Mouse (Mus musculus) right cerebral cortex, postnatal 10 days (tissue): ENCODE measurements around the gene Etfbkmt.
"Not testable (repeated sequence)": the region's sequence is repeated elsewhere in the genome, so short reads cannot be mapped to it uniquely, and the experiment has no call there.

Experiments
- DNase-seq, 2 experiments: peaks; one replicate each; pipeline ENCODE4 v3.0.0; 2021; ENCODE audit warnings: low spot score in 2 of 2

Gene Etfbkmt

GRCm38 (mm10) chr6:149139471-149139870, at the start of gene Etfbkmt:
Gene Etfbkmt, plus strand, starts transcription at chr6:149139849.
- no peak for DNase-seq

DNA sequence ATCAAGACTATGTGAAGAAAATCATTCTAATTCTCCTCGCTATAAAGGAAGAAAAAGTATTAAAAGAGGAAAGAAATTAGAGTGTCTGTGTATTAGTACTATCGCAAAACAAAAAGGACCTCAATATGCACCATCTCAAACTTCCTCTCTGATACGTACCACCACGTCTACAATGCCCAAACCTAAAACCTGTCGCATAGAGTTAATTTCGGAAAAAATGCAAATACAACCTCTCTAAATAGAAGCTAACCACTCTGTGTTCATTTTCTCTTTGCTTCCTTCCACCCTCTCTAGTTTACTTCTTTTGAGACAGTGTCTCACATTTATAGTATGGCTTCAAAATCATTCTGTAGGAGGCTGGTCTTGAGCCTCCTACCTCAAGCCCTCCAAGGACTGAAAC, 47.2 kb upstream of the Etfbkmt start:
- DNase-seq = no peak

- DNase-seq = no peak
Measured at GRCm38 (mm10) chr6:149093465-149093864, 46.2 kb upstream of the Etfbkmt start.

DNA sequence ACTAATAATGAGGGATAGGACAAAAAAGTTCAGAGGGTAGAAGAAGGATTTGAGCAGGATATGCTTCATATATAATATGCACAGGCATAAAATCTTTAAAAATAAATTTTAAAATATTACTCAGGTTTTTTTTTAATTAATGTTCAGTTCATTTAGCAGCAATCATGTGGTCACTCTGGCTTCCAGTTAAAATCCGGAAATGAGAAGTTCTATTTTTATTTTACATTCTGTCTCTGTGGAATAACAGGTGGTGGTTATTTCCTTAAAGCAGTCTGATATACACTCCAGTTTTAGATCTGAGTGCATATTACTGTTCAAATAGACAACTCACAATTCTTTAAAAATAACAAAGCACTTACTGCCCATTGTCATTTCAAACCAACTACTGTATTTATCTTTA, 45.1 kb upstream of the Etfbkmt start:
- DNase-seq = no peak

DNA sequence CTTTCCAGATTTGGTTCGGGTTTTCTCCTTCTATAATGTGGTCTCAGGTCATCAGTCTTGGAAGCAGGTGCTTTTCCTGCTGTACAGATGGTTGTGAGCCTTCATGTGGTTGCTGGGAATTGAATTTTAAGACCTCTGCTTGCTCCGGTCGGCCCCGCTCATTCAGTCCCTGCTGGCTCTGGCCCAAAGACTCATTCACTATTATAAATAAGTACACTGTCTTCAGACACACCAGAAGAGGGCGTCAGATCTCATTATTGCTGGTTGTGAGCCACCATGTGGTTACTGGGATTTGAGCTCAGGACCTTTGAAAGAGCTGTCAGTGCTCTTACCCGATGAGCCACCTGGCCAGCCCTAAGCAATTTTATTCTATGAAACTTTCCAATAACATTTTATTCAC, 44.3 kb upstream of the Etfbkmt start:
- DNase-seq = no peak

DNA sequence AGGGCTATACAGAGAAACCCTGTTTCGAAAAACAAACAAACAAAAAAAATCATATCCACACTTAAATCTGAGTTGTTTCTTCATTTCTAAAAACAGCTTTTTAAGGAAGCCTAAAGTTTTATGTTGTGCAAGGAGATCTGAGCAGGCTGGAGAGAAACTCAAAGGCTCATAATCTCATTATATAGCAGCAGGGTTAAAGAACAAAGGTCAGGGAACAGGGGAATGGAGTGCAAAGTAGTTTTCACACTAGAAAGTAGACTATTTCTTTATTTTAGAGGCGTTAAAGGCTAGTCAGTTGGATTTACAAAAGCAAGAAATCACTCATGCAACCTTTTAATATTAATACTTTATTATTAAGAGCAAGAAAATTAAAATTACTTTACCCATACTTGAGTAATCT, 43.4 kb upstream of the Etfbkmt start:
- no peak for DNase-seq

GRCm38 (mm10) chr6:149097276-149097675, 42.4 kb upstream of the Etfbkmt start:
- DNase-seq = no peak

GRCm38 (mm10) chr6:149098993-149099392, 40.7 kb upstream of the Etfbkmt start:
- no peak for DNase-seq

GRCm38 (mm10) chr6:149100174-149101075, 39.2 kb upstream of the Etfbkmt start:
- peak; percentile 81 for DNase-seq

GRCm38 (mm10) chr6:149101076-149101942, 38.3 kb upstream of the Etfbkmt start, which contains the start of gene Dennd5b:
Gene Dennd5b, minus strand, starts transcription at chr6:149101680.
- peak; percentile 89 to 92 for DNase-seq

DNA sequence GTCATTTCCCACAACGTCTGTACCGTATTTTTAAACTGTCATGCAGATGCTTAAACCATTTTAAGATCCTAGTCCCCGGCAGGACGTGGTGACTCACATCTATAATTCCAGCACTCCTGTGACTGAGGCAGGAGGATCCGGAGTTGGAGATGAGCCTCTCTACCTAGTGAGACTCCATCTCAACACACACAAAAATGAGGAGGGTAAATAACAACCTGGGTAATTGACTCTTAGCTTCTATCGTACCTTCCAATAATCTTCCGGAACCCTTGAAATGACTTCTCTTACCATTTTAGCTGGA, 37.8 kb upstream of the Etfbkmt start:
- no peak for DNase-seq

DNA sequence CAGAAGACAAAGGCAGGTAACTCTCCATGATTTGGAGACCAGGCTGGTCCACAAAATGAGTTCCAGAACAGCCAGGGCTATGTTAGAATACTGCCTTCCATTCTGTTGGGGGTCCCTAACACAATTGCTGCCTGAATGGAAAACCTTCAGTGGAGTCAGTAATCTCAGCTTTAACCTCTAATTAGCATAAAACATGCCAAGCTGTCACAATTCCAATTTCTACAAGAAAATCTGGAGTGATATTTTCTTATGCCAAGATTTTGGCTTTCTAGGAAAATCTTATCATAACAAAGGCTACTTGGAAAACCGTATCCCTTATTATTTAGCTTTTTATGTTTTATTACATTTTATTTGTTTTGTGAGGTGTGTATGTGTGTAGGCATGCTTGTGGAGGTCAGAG, 36.2 kb upstream of the Etfbkmt start:
- no peak for DNase-seq

- DNase-seq = no peak
Measured at GRCm38 (mm10) chr6:149107615-149108014, 32.0 kb upstream of the Etfbkmt start.

DNA sequence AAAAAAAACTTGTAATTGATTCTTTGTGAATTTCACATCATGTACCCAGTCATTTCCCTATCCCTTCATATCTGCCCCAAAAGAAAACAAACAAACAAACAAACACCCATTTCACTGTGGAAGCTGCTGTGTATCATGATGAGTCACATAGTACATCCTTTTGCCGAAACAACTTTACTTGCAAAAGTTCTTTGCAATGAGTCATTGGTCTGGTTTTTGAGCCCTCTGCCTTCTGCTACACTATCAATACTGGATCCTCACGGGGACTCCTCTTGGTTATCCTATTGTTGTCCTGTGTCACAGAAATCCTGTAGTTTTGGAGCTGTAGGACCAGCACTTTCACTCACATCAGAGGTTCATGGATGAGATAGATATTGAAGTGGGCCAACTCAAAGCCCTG, 30.7 kb upstream of the Etfbkmt start:
- DNase-seq = no peak

DNA sequence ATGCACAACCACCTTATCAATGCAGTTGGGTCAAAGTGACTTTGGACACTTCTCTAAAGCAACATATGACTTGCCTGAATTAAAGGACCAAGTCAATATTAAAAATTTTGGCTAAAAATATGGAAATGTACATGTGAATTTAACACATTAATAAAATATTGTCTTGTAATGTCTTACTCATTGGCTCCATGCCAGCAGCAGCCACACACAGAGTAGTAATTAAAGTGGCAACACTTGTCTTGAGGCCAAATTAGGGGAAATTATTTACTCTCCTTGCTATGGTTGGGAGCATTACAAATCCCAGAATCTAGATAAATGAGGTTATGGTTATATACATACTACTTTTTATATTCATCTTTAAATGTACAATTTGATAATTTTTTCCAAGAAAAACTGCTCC, 22.7 kb upstream of the Etfbkmt start:
- DNase-seq = no peak

- DNase-seq = no peak
Measured at GRCm38 (mm10) chr6:149118935-149119334, 20.7 kb upstream of the Etfbkmt start.

DNA sequence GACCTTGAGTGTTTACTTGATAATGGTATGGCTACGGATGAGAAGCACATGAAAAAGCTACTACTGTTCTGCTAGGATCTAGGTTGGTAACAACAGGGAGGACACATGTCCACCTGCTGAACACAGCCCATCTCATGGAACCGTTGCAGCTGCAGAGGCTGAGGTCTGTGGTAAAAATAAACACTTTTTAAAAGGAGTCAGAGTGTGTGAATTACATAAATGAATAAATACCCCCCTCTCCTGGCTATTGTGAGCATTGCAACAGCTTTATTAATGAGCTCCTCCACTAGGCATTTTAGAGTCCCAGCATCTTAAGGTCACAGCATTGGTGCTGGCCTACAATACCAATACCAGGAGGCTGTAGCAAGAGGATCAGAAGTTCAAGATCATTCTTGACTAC, 19.8 kb upstream of the Etfbkmt start:
- peak; percentile 54 to 61 for DNase-seq

DNA sequence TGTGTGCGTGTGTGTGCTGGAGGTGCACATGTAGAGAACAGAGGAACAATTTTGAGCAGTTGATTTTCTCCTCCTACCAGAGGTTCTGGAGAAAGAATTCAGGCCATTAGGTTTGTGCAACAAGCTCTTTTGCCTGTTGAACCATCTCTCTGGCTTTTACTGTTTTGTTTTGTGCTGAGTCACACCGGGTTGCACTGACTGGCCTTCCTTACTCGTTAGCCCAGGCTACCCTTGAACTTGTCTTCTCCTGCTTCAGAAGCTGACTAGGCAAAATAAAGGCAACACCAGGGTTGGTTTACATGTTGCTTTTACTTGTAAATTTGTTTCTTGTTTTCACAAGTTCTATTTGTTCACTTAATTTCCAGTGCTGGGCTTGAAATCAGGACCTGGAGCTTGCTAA, 16.6 kb upstream of the Etfbkmt start:
- no peak for DNase-seq

DNA sequence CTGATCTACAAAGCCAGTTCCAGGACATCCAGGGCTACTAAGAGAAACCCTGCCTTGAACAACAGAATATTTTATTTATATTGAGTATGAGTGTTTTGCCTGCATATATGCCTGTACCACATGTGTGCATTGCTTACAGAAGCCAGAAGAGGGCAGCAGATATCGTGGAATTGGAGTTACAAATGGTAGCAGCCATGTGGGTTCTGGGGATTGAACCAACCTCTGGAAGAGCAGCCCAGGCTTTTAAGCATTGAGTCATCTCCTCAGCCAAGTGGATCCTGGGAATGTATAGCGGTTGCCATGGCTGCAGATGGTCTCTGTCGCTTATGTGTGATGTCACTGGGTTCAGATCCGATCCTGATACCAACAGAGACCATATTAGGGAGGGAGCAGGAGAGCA, 13.0 kb upstream of the Etfbkmt start:
- peak in 1 of 2 experiments; percentile 30 for DNase-seq

DNA sequence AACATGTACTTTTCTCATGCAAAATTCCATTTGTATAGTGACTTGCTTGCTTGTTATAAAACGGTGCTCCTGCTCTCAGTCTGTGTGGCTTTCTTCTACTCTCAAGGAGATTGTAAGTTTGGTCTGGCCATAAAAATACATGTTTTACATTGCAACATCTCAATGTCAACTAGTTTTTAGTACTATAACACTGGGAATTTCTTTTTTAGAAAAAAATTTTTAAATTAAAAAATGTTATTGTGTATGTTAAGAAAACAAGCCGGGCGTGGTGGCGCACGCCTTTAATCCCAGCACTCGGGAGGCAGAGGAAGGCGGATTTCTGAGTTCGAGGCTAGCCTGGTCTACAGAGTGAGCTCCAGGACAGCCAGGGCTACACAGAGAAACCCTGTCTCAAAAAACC, 9.8 kb upstream of the Etfbkmt start, which contains the start of gene Gm10203:
TSS of gene Gm10203 (plus strand) at position 301 of the 400 bp plus-strand sequence.
- not testable (repeated sequence) for DNase-seq

DNA sequence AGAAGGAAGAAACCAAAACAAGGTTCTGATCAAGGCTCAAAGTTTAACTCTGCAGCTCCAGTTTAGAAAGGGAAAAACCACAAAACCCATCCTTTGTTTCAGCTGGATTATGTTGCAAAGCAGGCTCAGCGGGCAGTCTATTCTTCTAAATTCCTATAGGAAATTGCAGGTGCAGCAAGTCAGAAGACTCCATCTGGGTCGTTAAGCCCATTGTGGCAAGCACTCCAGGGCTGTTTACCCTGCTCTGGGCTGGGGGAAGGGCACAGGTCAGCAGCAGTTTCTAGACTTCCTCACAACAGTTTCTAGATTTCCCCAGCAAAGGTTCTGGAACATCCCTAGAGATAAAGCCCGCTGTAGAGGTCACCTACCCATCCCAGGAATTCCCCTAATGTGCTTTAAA, 8.5 kb upstream of the Etfbkmt start:
- no peak for DNase-seq

DNA sequence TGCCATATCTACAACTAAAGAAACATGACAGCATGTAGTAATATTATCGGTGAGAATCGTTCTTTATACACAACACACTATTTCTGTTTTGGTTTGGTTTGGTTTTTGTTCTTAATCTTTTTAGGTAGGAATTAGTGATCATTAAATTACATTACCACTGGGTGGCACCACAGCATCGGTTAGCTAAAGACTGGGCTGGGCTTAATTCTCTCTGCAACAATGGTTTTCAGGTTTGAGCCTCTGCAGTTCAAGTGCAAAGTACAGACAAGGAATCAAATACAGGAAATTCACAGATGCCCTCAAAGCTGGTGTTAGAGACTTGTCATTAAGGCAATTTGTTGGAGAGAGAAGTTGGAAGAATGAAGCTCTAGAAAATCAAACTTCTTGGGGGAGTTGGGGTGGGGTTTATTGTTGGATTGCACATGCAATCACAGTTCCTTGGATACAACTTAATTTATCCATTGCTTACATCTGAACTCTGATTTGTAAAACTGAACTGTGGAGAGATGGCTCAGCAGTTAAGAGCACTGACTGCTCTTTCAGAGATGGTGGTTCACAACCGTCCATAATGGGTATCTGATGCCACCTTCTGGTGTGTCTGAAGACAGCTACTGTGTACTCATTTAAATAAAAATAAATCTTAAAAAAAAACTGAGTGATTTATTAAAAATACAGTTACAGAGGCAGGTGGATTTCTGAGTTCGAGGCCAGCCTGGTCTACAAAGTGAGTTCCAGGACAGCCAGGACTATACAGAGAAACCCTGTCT, 7.2 kb upstream of the Etfbkmt start:
- no peak for DNase-seq
